Mouse (Mus musculus) heart, postnatal 0 days (tissue): ENCODE measurements at regions not wholly inside any gene's neighbourhood (a gene's known extent, or its start where the extent isn't known, plus 50 kb on each side); places are given as distances from the start of the nearest gene placed in this dataset.

ENCODE experiments used
- CTCF ChIP-seq: IDR thresholded peaks from 2 replicates; pipeline ENCODE4 v1.5.1; 2016; ENCODE audit warnings: antibody characterized with exemption, control low read depth, low read depth
- EP300 ChIP-seq: IDR thresholded peaks from 2 replicates; pipeline ENCODE4 v1.6.1; 2016; ENCODE audit warnings: antibody characterized with exemption, low read depth

GRCm38 (mm10) chr2:148562041-148562440 is 110.4 kb upstream of the Nxt1 start:
- TF ChIP-seq CTCF (no peak), EP300 (no peak)
